Mouse (Mus musculus) intestine, embryonic 14.5 days (tissue): ENCODE results near the gene Arhgap10. TPM values are rescaled to one million over a fixed set of nuclear protein-coding genes. Genes with fewer than 3 reads are reported as not detected.

Source experiments
- ATAC-seq: fragments of 200-750 bp; cut with Nextera tagmentation; replicated peaks from 2 replicates; pipeline ENCODE4 v1.8.0; 2017; ENCODE audit warnings: low read depth, moderate number of reproducible peaks, moderate TSS enrichment, moderate library complexity; ENCODE audit not compliant: low FRiP score, low TSS enrichment
- DNase-seq: peaks from one replicate; pipeline ENCODE4 v3.0.0-alpha.2; 2018; ENCODE audit warnings: low spot score
- H3K27ac ChIP-seq: fragments of 300-500 bp; sonication (generic); 2 replicates; pipeline ENCODE4 v1.5.1; 2014; ENCODE audit warnings: low read depth, mild to moderate bottlenecking, control low read depth
- H3K27me3 ChIP-seq: fragments of 300-500 bp; sonication (generic); replicated peaks from 2 replicates; pipeline ENCODE4 v1.6.1; 2014; ENCODE audit warnings: low read length, control low read depth; ENCODE audit not compliant: control insufficient read depth, insufficient read depth
- H3K36me3 ChIP-seq: fragments of 300-500 bp; sonication (generic); 2 replicates; pipeline ENCODE4 v1.6.1; 2014; ENCODE audit warnings: low read length, control low read depth; ENCODE audit not compliant: control insufficient read depth, insufficient read depth
- H3K4me1 ChIP-seq: fragments of 300-500 bp; sonication (generic); replicated peaks from 2 replicates; pipeline ENCODE4 v1.6.1; 2014; ENCODE audit warnings: low read length, control low read depth, mixed read lengths; ENCODE audit not compliant: control insufficient read depth, insufficient read depth
- H3K4me2 ChIP-seq: fragments of 300-500 bp; sonication (generic); 2 replicates; pipeline ENCODE4 v1.6.1; 2014; ENCODE audit warnings: low read length
- H3K4me3 ChIP-seq: fragments of 300-500 bp; sonication (generic); 2 replicates; pipeline ENCODE4 v1.5.1; 2014; ENCODE audit warnings: low read depth, low read length, control low read depth, mixed read lengths
- H3K9ac ChIP-seq: fragments of 300-500 bp; sonication (generic); 2 replicates; pipeline ENCODE4 v1.6.1; 2014; ENCODE audit warnings: mild to moderate bottlenecking, low read length
- H3K9me3 ChIP-seq: fragments of 300-500 bp; sonication (generic); 2 replicates; pipeline ENCODE4 v1.6.1; 2016; ENCODE audit warnings: low read length, control low read depth; ENCODE audit not compliant: control insufficient read depth
- WGBS: fragments of 180-500 bp; shearing (Covaris S2); extraction: QIAGEN DNeasy Blood & Tissue Kit; methylation state at CpG from one replicate; pipeline ENCODE4 v1.1.7; 2014; 5-methylcytosine and 5-hydroxymethylcytosine counted together
- polyA plus RNA-seq: library from polyadenylated mRNA; unstranded; fragments of >200 nt; fragmentation: Nextera tagmentation; extraction: Ambion mirVana; gene quantifications from 2 replicates; pipeline ENCODE4 v1.2.1, GENCODE M21; 2014

The Arhgap10 gene
- polyA plus RNA-seq, 1 experiment from 2014 or later = 33.6 TPM

- Histone ChIP-seq H3K27me3 (no peaks in the 10 kb centered on the region), H3K4me3 (no peak overlapping the region), H3K4me2 (no peak overlapping the region), H3K36me3 (no peaks in the 10 kb centered on the region), H3K9ac (no peak overlapping the region), H3K9me3 (no peaks in the 10 kb centered on the region), H3K27ac (no peak overlapping the region), H3K4me1 (0 out of 2 replicates have a peak, but pooled peaks cover 8% of the 10 kb centered on the region)
- ATAC-seq (no peak), DNase-seq (no peak)
- 82% methylated on average over 7 of the region's 7 CpGs for WGBS
Measured at GRCm38 (mm10) chr8:77228688-77229087, 289.1 kb downstream of the Arhgap10 start.

GRCm38 (mm10) chr8:77227742-77228141, 290.0 kb downstream of the Arhgap10 start:
- H3K4me2 ChIP-seq = no peak overlapping the region
- WGBS = 90% methylated on average over 5 of the region's 5 CpGs
- peak; percentile 53; the same call in 1 of the 2 replicates for ATAC-seq
- H3K36me3 ChIP-seq = no peaks in the 10 kb centered on the region
- no peak overlapping the region for H3K4me3 ChIP-seq
- DNase-seq = no peak
- H3K27me3 ChIP-seq = no peaks in the 10 kb centered on the region
- no peak overlapping the region for H3K27ac ChIP-seq
- 0 out of 2 replicates have a peak, but pooled peaks cover 6% of the 10 kb centered on the region for H3K4me1 ChIP-seq
- no peak overlapping the region for H3K9ac ChIP-seq
- H3K9me3 ChIP-seq = no peaks in the 10 kb centered on the region

DNA sequence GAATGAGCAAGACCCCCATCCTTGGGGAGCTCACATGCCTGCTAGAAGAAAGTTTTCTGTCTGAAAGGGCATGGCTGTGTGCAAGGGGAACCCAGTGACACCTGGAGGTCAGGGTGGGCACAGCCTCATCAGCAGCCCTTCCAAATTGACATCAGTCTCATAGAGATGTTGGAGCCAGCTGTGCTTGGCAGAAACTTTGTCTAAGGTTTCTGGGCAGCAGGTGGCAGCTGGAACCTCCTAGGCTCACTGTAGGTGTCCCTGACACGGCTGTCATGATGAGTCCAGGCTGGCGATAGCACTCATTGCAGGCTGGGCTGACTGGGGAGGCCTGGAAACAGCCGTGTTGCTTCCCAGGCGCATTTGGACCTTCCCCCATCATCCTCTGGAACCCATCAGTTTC, 294.6 kb downstream of the Arhgap10 start:
- H3K4me1 ChIP-seq = no peaks in the 10 kb centered on the region
- DNase-seq (no peak), ATAC-seq (no peak)
- WGBS = 52% methylated on average over 4 of the region's 4 CpGs
- H3K27me3 ChIP-seq = no peaks in the 10 kb centered on the region
- no peak overlapping the region for H3K27ac ChIP-seq
- H3K9ac ChIP-seq = no peak overlapping the region
- no peak overlapping the region for H3K4me3 ChIP-seq
- no peaks in the 10 kb centered on the region for H3K36me3 ChIP-seq
- no peak overlapping the region for H3K4me2 ChIP-seq
- H3K9me3 ChIP-seq = no peaks in the 10 kb centered on the region

GRCm38 (mm10) chr8:77215191-77215590, 302.6 kb downstream of the Arhgap10 start:
- no peaks in the 10 kb centered on the region for H3K36me3 ChIP-seq
- no peak overlapping the region for H3K4me3 ChIP-seq
- no peak overlapping the region for H3K9ac ChIP-seq
- WGBS = 58% methylated on average over 6 of the region's 6 CpGs
- no peaks in the 10 kb centered on the region for H3K9me3 ChIP-seq
- ATAC-seq (no peak), DNase-seq (no peak)
- H3K4me2 ChIP-seq = no peak overlapping the region
- no peaks in the 10 kb centered on the region for H3K27me3 ChIP-seq
- H3K4me1 ChIP-seq = peaks cover 10% of the 10 kb centered on the region
- H3K27ac ChIP-seq = no peak overlapping the region

DNA sequence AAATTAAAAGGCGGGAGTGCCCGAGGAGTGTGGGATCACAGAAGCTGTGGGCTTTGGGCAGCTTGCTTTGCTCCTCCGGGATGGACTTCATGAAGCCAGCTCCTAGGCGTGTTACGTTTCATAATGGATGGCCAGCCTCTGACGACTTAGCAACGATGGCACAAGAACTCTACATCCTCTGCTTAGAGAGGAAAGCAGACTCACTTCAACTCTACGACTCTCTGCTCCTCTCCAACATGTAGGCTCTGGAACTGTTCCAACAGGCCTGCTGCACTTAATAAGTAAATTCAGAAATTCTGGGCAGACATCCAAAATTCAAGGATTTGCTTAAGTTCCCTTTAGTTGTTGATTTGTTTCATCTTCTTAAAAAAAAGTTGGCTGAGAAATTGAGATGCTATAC, 303.1 kb downstream of the Arhgap10 start:
- peak overlapping the region; percentile 48 for H3K27ac ChIP-seq

GRCm38 (mm10) chr8:77213893-77214464, 303.8 kb downstream of the Arhgap10 start:
- Histone ChIP-seq H3K27ac (peak overlapping the region; percentile 48; the same call in 1 of the 2 replicates), H3K4me2 (no peak overlapping the region; the same call in 1 of the 2 replicates), H3K36me3 (no peaks in the 10 kb centered on the region), H3K9me3 (no peaks in the 10 kb centered on the region), H3K4me3 (no peak overlapping the region), H3K9ac (no peak overlapping the region), H3K27me3 (no peaks in the 10 kb centered on the region), H3K4me1 (peaks cover 10% of the 10 kb centered on the region)
- WGBS = 50% methylated on average over 3 of the region's 3 CpGs
- no peak for ATAC-seq
- no peak for DNase-seq

More for the DNA sequence above, 303.1 kb downstream of the Arhgap10 start:
- H3K36me3 ChIP-seq = no peaks in the 10 kb centered on the region
- H3K4me2 ChIP-seq = peak overlapping the region; percentile 31
- H3K9me3 ChIP-seq = no peaks in the 10 kb centered on the region
- no peaks in the 10 kb centered on the region for H3K27me3 ChIP-seq
- H3K4me1 ChIP-seq = peaks cover 10% of the 10 kb centered on the region
- no peak for ATAC-seq
- 30% methylated on average over 8 of the region's 8 CpGs for WGBS
- no peak overlapping the region for H3K4me3 ChIP-seq
- H3K9ac ChIP-seq = no peak overlapping the region
- peak; percentile 59 for DNase-seq

GRCm38 (mm10) chr8:77209297-77209696, 308.5 kb downstream of the Arhgap10 start:
- H3K4me2 ChIP-seq = no peak overlapping the region
- H3K9me3 ChIP-seq = no peaks in the 10 kb centered on the region
- no peaks in the 10 kb centered on the region for H3K36me3 ChIP-seq
- ATAC-seq = no peak
- no peaks in the 10 kb centered on the region for H3K27me3 ChIP-seq
- DNase-seq = no peak
- no peak overlapping the region for H3K4me3 ChIP-seq
- peaks cover 7% of the 10 kb centered on the region for H3K4me1 ChIP-seq
- 89% methylated on average over 3 of the region's 3 CpGs for WGBS
- no peak overlapping the region for H3K9ac ChIP-seq
- no peak overlapping the region for H3K27ac ChIP-seq

Other genes starting within 250 kb of the Arhgap10 start
- gene Prmt9, start 31.4 kb upstream of the Arhgap10 start, polyA plus RNA-seq = 19.6 and 19.7 TPM in 2 replicates
- gene Tmem184c, start 92.7 kb upstream of the Arhgap10 start, polyA plus RNA-seq = 27.2 and 33.7 TPM in 2 replicates
- 24.5 and 28.7 TPM in 2 replicates for gene Ednra, start 206.5 kb upstream of the Arhgap10 start, polyA plus RNA-seq